Mouse (Mus musculus): ENCODE measurements around the gene Sun2. TPM values are rescaled to one million over a fixed set of nuclear protein-coding genes. Genes with fewer than 3 reads are reported as not detected.

Sun2 gene
- polyA plus RNA-seq, 1 experiment from 2014 or later, result 9.9 TPM

- Histone ChIP-seq H3K9ac (replicated peaks; ENCODE audit: low read depth, low read length) (no peak overlapping the region), H3K4me3 (replicated peaks; ENCODE audit: low read length) (no peak overlapping the region), H3K4me2 (ENCODE audit: low read length) (no peak overlapping the region), H3K27ac (ENCODE audit: low read length) (no peak overlapping the region), H3K36me3 (ENCODE audit: control insufficient read depth, insufficient read depth) (peaks cover 54% of the 10 kb centered on the region), H3K27me3 (replicated peaks; ENCODE audit: control insufficient read depth, insufficient read depth, low read length) (no peaks in the 10 kb centered on the region), H3K4me1 (replicated peaks; ENCODE audit: control insufficient read depth, insufficient read depth, low read length) (peaks cover 2% of the 10 kb centered on the region; the same call in 1 of the 2 replicates), H3K9me3 (ENCODE audit: control insufficient read depth, low read length) (no peaks in the 10 kb centered on the region)
- 91% methylated on average over 8 of the region's 8 CpGs for WGBS
- no peak for ATAC-seq
These were observed 8.0 kb downstream of the Sun2 start for GRCm38 (mm10) chr15:79734311-79734710.

- no peak for ATAC-seq
- 78% methylated on average over 4 of the region's 4 CpGs for WGBS
- Histone ChIP-seq H3K9me3 (ENCODE audit: control insufficient read depth, low read length) (no peaks in the 10 kb centered on the region), H3K4me2 (ENCODE audit: low read length) (no peak overlapping the region), H3K4me1 (replicated peaks; ENCODE audit: control insufficient read depth, insufficient read depth, low read length) (0 out of 2 replicates have a peak, but pooled peaks cover under 1% of the 10 kb centered on the region), H3K9ac (replicated peaks; ENCODE audit: low read depth, low read length) (no peak overlapping the region), H3K27ac (ENCODE audit: low read length) (no peak overlapping the region), H3K27me3 (replicated peaks; ENCODE audit: control insufficient read depth, insufficient read depth, low read length) (no peaks in the 10 kb centered on the region), H3K36me3 (ENCODE audit: control insufficient read depth, insufficient read depth) (peaks cover 50% of the 10 kb centered on the region), H3K4me3 (replicated peaks; ENCODE audit: low read length) (no peak overlapping the region)
These were observed 8.7 kb downstream of the Sun2 start for GRCm38 (mm10) chr15:79733640-79734039.

- H3K4me1 ChIP-seq (replicated peaks; ENCODE audit: control insufficient read depth, insufficient read depth, low read length), result no peaks in the 10 kb centered on the region
- H3K36me3 ChIP-seq (ENCODE audit: control insufficient read depth, insufficient read depth), result peaks cover 55% of the 10 kb centered on the region
- ATAC-seq, result no peak
- H3K4me3 ChIP-seq (replicated peaks; ENCODE audit: low read length), result no peak overlapping the region
- no peak overlapping the region for H3K9ac ChIP-seq (replicated peaks; ENCODE audit: low read depth, low read length)
- 96% methylated on average over 8 of the region's 8 CpGs for WGBS
- H3K27ac ChIP-seq (ENCODE audit: low read length), result no peak overlapping the region
- no peaks in the 10 kb centered on the region for H3K27me3 ChIP-seq (replicated peaks; ENCODE audit: control insufficient read depth, insufficient read depth, low read length)
- H3K4me2 ChIP-seq (ENCODE audit: low read length), result no peak overlapping the region
- no peaks in the 10 kb centered on the region for H3K9me3 ChIP-seq (ENCODE audit: control insufficient read depth, low read length)
These were observed 9.1 kb downstream of the Sun2 start for GRCm38 (mm10) chr15:79733192-79733591.

- ATAC-seq, result no peak
- 60% methylated on average over 7 of the region's 7 CpGs for WGBS
- Histone ChIP-seq H3K4me2 (ENCODE audit: low read length) (no peak overlapping the region), H3K4me1 (replicated peaks; ENCODE audit: control insufficient read depth, insufficient read depth, low read length) (no peaks in the 10 kb centered on the region), H3K4me3 (replicated peaks; ENCODE audit: low read length) (no peak overlapping the region), H3K27me3 (replicated peaks; ENCODE audit: control insufficient read depth, insufficient read depth, low read length) (no peaks in the 10 kb centered on the region), H3K36me3 (ENCODE audit: control insufficient read depth, insufficient read depth) (peaks cover 57% of the 10 kb centered on the region), H3K27ac (ENCODE audit: low read length) (no peak overlapping the region), H3K9me3 (ENCODE audit: control insufficient read depth, low read length) (no peaks in the 10 kb centered on the region), H3K9ac (replicated peaks; ENCODE audit: low read depth, low read length) (no peak overlapping the region)
These were observed 10.8 kb downstream of the Sun2 start for GRCm38 (mm10) chr15:79731554-79731953.

DNA sequence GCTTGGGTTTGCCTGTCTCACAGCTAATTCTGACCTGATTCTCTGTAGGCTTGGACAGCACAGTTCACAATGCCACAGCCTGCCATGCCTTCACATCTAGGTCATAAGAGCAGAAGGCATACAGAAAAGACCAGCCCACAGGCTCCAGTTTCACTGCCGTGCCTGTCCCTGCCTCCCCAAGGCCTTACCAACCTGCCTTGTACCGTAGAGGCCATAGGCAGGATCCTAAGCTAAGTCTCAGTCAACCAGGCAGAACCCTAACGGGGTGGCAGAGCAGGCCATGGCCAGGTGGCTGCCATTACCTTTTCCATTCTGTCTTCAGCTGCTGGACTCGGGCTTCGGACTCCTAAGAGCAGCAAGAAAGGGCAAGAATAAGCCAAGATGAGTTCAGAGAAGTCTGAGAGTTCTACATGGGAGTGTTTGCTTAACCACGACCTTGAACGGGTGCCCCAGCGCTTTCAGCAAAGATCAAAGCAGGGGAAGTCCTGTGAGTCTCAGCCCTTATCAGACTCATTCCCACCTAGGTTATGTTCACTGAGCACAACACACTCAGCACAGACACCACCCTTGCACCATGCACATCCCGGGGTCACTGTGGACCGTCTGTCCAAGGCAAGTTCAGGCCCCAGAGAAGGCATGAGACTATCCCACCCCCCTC lies 13.5 kb downstream of the Sun2 start:
- H3K9me3 ChIP-seq (ENCODE audit: control insufficient read depth, low read length), result no peaks in the 10 kb centered on the region
- peaks cover 58% of the 10 kb centered on the region for H3K36me3 ChIP-seq (ENCODE audit: control insufficient read depth, insufficient read depth)
- WGBS, result 92% methylated on average over 10 of the region's 10 CpGs
- no peak for ATAC-seq
- no peak overlapping the region for H3K4me3 ChIP-seq (replicated peaks; ENCODE audit: low read length)
- H3K9ac ChIP-seq (replicated peaks; ENCODE audit: low read depth, low read length), result no peak overlapping the region
- no peaks in the 10 kb centered on the region for H3K27me3 ChIP-seq (replicated peaks; ENCODE audit: control insufficient read depth, insufficient read depth, low read length)
- no peak overlapping the region for H3K27ac ChIP-seq (ENCODE audit: low read length)
- H3K4me1 ChIP-seq (replicated peaks; ENCODE audit: control insufficient read depth, insufficient read depth, low read length), result no peaks in the 10 kb centered on the region
- no peak overlapping the region for H3K4me2 ChIP-seq (ENCODE audit: low read length)

DNA sequence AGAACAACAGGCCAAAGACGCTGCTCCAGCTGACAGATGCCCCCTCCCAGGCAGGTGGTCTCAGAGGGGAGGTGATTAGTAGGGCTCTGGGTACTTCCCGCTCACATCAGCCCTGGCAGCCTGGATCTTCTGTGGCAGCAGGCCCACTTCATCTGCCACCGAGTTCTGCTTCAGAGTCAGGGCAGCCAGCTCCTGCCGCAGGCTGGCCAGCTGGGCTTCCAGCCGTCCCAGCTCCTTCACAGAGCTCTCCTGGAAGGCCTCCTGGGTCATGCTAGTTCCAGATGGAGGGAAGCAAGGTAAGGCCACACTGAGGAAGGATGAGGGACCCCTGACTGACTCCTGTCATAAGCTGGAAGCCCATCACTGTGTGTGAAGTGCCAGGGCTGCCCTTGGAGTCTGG lies 14.0 kb downstream of the Sun2 start:
- H3K9me3 ChIP-seq (ENCODE audit: control insufficient read depth, low read length), result no peaks in the 10 kb centered on the region
- H3K27me3 ChIP-seq (replicated peaks; ENCODE audit: control insufficient read depth, insufficient read depth, low read length), result no peaks in the 10 kb centered on the region
- no peak overlapping the region for H3K4me2 ChIP-seq (ENCODE audit: low read length)
- no peak overlapping the region for H3K27ac ChIP-seq (ENCODE audit: low read length)
- H3K9ac ChIP-seq (replicated peaks; ENCODE audit: low read depth, low read length), result no peak overlapping the region
- WGBS, result 51% methylated on average over 5 of the region's 5 CpGs
- H3K4me1 ChIP-seq (replicated peaks; ENCODE audit: control insufficient read depth, insufficient read depth, low read length), result no peaks in the 10 kb centered on the region
- no peak overlapping the region for H3K4me3 ChIP-seq (replicated peaks; ENCODE audit: low read length)
- no peak for ATAC-seq
- H3K36me3 ChIP-seq (ENCODE audit: control insufficient read depth, insufficient read depth), result peaks cover 52% of the 10 kb centered on the region

- H3K27ac ChIP-seq (ENCODE audit: low read length), result no peak overlapping the region
- H3K36me3 ChIP-seq (ENCODE audit: control insufficient read depth, insufficient read depth), result peaks cover 51% of the 10 kb centered on the region
- H3K9ac ChIP-seq (replicated peaks; ENCODE audit: low read depth, low read length), result no peak overlapping the region
These were observed 14.5 kb downstream of the Sun2 start for GRCm38 (mm10) chr15:79727840-79728239.

DNA sequence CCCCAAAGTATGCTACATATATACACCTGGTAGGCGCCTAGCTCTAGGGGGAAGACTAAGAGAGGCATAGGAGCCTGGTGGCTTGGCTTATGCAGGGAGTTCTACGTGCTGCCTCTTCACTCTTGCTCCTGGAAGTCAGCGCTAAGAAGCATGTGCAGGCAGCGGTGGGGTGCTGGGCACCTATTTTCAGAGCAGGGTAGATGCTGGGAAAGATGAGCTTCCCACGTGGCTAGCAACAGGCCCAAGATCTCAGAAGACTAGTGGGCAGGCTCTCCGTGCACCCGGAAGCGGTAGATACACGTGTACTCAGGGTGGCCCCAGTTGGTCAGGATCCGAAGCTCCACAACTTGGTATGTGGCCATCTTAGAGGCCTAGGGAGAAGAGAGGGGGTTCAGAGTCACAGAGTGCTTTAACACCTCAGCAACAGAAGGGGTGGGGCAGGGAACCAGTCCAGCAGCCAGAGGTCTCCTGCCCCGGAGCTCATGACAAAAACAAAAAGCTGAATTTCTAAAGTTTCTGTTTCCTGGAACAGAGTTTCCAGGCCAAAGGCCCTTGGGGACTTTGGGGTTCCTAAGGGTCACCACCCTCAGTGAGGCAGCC lies 17.0 kb downstream of the Sun2 start:
- H3K27ac ChIP-seq (ENCODE audit: low read length), result no peak overlapping the region
- no peaks in the 10 kb centered on the region for H3K27me3 ChIP-seq (replicated peaks; ENCODE audit: control insufficient read depth, insufficient read depth, low read length)
- peaks cover 43% of the 10 kb centered on the region for H3K36me3 ChIP-seq (ENCODE audit: control insufficient read depth, insufficient read depth)
- H3K4me1 ChIP-seq (replicated peaks; ENCODE audit: control insufficient read depth, insufficient read depth, low read length), result no peaks in the 10 kb centered on the region
- no peak overlapping the region for H3K4me2 ChIP-seq (ENCODE audit: low read length)
- 90% methylated on average over 11 of the region's 11 CpGs for WGBS
- no peak overlapping the region for H3K9ac ChIP-seq (replicated peaks; ENCODE audit: low read depth, low read length)
- no peak overlapping the region for H3K4me3 ChIP-seq (replicated peaks; ENCODE audit: low read length)
- H3K9me3 ChIP-seq (ENCODE audit: control insufficient read depth, low read length), result no peaks in the 10 kb centered on the region
- no peak for ATAC-seq

More at GRCm38 (mm10) chr15:79727840-79728239, 14.5 kb downstream of the Sun2 start:
- H3K27me3 ChIP-seq (replicated peaks; ENCODE audit: control insufficient read depth, insufficient read depth, low read length), result no peaks in the 10 kb centered on the region
- 85% methylated on average over 6 of the region's 6 CpGs for WGBS
- no peaks in the 10 kb centered on the region for H3K9me3 ChIP-seq (ENCODE audit: control insufficient read depth, low read length)
- H3K4me2 ChIP-seq (ENCODE audit: low read length), result no peak overlapping the region
- H3K4me1 ChIP-seq (replicated peaks; ENCODE audit: control insufficient read depth, insufficient read depth, low read length), result no peaks in the 10 kb centered on the region
- ATAC-seq, result no peak
- H3K4me3 ChIP-seq (replicated peaks; ENCODE audit: low read length), result no peak overlapping the region

GRCm38 (mm10) chr15:79723439-79723838 lies 18.9 kb downstream of the Sun2 start:
- H3K9me3 ChIP-seq (ENCODE audit: control insufficient read depth, low read length), result no peaks in the 10 kb centered on the region
- no peak overlapping the region for H3K4me3 ChIP-seq (replicated peaks; ENCODE audit: low read length)
- no peak overlapping the region for H3K9ac ChIP-seq (replicated peaks; ENCODE audit: low read depth, low read length)
- peaks cover 40% of the 10 kb centered on the region for H3K36me3 ChIP-seq (ENCODE audit: control insufficient read depth, insufficient read depth)
- no peak overlapping the region for H3K4me2 ChIP-seq (ENCODE audit: low read length)
- peak; percentile 34; the same call in 1 of the 2 replicates for ATAC-seq
- no peaks in the 10 kb centered on the region for H3K4me1 ChIP-seq (replicated peaks; ENCODE audit: control insufficient read depth, insufficient read depth, low read length)
- no peaks in the 10 kb centered on the region for H3K27me3 ChIP-seq (replicated peaks; ENCODE audit: control insufficient read depth, insufficient read depth, low read length)
- WGBS, result 7% methylated on average over 1 of the region's 1 CpGs
- 0 out of 2 replicates have a peak overlapping the region, but pooled peaks have one; percentile 17 for H3K27ac ChIP-seq (ENCODE audit: low read length)
